Mouse (Mus musculus) lung, postnatal 0 days (tissue): Measurements from ENCODE around the gene Kcnq5. TPM values are rescaled to one million over a fixed set of nuclear protein-coding genes. Genes with fewer than 3 reads are reported as not detected.

Experiments
- ATAC-seq: fragments of 200-750 bp; cut with Nextera tagmentation; 2 replicates; pipeline ENCODE4 v1.8.0; 2017; ENCODE audit warnings: moderate library complexity
- DNase-seq: peaks from one replicate; pipeline ENCODE4 v3.0.0-alpha.2; 2016; ENCODE audit warnings: low spot score
- H3K27ac ChIP-seq: fragments of 300-500 bp; sonication (generic); 2 replicates; pipeline ENCODE4 v1.5.1; 2014; ENCODE audit warnings: antibody characterized with exemption, mild to moderate bottlenecking, low read length, mixed read lengths
- H3K27me3 ChIP-seq: fragments of 300-500 bp; sonication (generic); replicated peaks from 2 replicates; pipeline ENCODE4 v1.6.1; 2014; ENCODE audit warnings: low read length, mixed read lengths; ENCODE audit not compliant: insufficient read depth
- H3K36me3 ChIP-seq: fragments of 300-500 bp; sonication (generic); 2 replicates; pipeline ENCODE4 v1.6.1; 2014; ENCODE audit warnings: low read length, mixed read lengths; ENCODE audit not compliant: insufficient read depth
- H3K4me1 ChIP-seq: fragments of 300-500 bp; sonication (generic); 2 replicates; pipeline ENCODE4 v1.6.1; 2014; ENCODE audit warnings: antibody characterized with exemption, low read depth, low read length, mixed read lengths; ENCODE audit not compliant: insufficient read depth
- H3K4me2 ChIP-seq: fragments of 300-500 bp; sonication (generic); replicated peaks from 2 replicates; pipeline ENCODE4 v1.6.1; 2014; ENCODE audit warnings: low read depth, mild to moderate bottlenecking, low read length, moderate library complexity, mixed read lengths
- H3K4me3 ChIP-seq: fragments of 300-500 bp; sonication (generic); 2 replicates; pipeline ENCODE4 v1.5.1; 2014; ENCODE audit warnings: low read depth, low read length
- H3K9ac ChIP-seq: fragments of 300-500 bp; sonication (generic); replicated peaks from 2 replicates; pipeline ENCODE4 v1.6.1; 2014; ENCODE audit warnings: low read depth, mild to moderate bottlenecking
- H3K9me3 ChIP-seq: fragments of 300-500 bp; sonication (generic); 2 replicates; pipeline ENCODE4 v1.6.1; 2016; ENCODE audit warnings: low read length, mixed read lengths
- CTCF ChIP-seq: IDR thresholded peaks from 2 replicates; pipeline ENCODE4 v1.5.1; 2016; ENCODE audit warnings: antibody characterized with exemption, mild to moderate bottlenecking
- EP300 ChIP-seq: IDR thresholded peaks from 2 replicates; pipeline ENCODE4 v1.6.1; 2016; ENCODE audit warnings: antibody characterized with exemption, mild to moderate bottlenecking, control low read depth
- WGBS: fragments of 180-500 bp; shearing (Covaris S2); extraction: QIAGEN DNeasy Blood & Tissue Kit; methylation state at CpG from one replicate; pipeline ENCODE4 v1.1.7; 2014; 5-methylcytosine and 5-hydroxymethylcytosine counted together
- polyA plus RNA-seq: library from polyadenylated mRNA; unstranded; fragments of >200 nt; fragmentation: Nextera tagmentation; extraction: Ambion mirVana; gene quantifications from 2 replicates; pipeline ENCODE4 v1.2.1, GENCODE M21; 2015

Kcnq5 gene
- polyA plus RNA-seq = 1.5 and 1.6 TPM in 2 replicates

GRCm38 (mm10) chr1:21961251-21962082 is at the start of gene Kcnq5:
Gene Kcnq5 (minus strand): TSS chr1:21961942.
- H3K9me3 ChIP-seq = no peaks in the 10 kb centered on the region
- H3K4me3 ChIP-seq = peak within 1 kb of the TSS; percentile 57
- peaks cover 5% of the 10 kb centered on the region; the same call in 1 of the 2 replicates for H3K4me1 ChIP-seq
- peaks cover 10% of the 10 kb centered on the region for H3K27me3 ChIP-seq
- no peak for TF ChIP-seq EP300
- TF ChIP-seq CTCF = peak; percentile 35
- no peaks in the 10 kb centered on the region for H3K36me3 ChIP-seq
- H3K4me2 ChIP-seq = peak within 1 kb of the TSS; percentile 98
- peak; percentile 74 for DNase-seq
- no peak within 1 kb of the TSS for H3K9ac ChIP-seq
- peak; percentile 83 for ATAC-seq
- WGBS = 2% methylated on average over 41 of the region's 89 CpGs
- H3K27ac ChIP-seq = 0 out of 2 replicates have a peak within 1 kb of the TSS, but pooled peaks have one; percentile 3

- DNase-seq (no peak), ATAC-seq (no peak)
- TF ChIP-seq EP300 (no peak), CTCF (no peak)
These were observed 18.0 kb upstream of the Kcnq5 start for GRCm38 (mm10) chr1:21979755-21980154.

GRCm38 (mm10) chr1:21979292-21979691 is 17.6 kb upstream of the Kcnq5 start:
- no peak for TF ChIP-seq CTCF
- TF ChIP-seq EP300 = no peak
- no peaks in the 10 kb centered on the region for H3K9me3 ChIP-seq
- WGBS = 23% methylated on average over 1 of the region's 1 CpGs
- no peak for DNase-seq
- H3K27ac ChIP-seq = no peak overlapping the region
- no peaks in the 10 kb centered on the region for H3K27me3 ChIP-seq
- no peak overlapping the region for H3K9ac ChIP-seq
- no peak overlapping the region for H3K4me2 ChIP-seq
- no peak for ATAC-seq
- no peaks in the 10 kb centered on the region for H3K36me3 ChIP-seq
- no peaks in the 10 kb centered on the region for H3K4me1 ChIP-seq
- no peak overlapping the region for H3K4me3 ChIP-seq

More at GRCm38 (mm10) chr1:21979755-21980154, 18.0 kb upstream of the Kcnq5 start:
- H3K4me1 ChIP-seq = no peaks in the 10 kb centered on the region
- H3K27me3 ChIP-seq = no peaks in the 10 kb centered on the region
- no peak overlapping the region for H3K27ac ChIP-seq
- H3K9ac ChIP-seq = no peak overlapping the region
- H3K4me2 ChIP-seq = no peak overlapping the region
- H3K9me3 ChIP-seq = no peaks in the 10 kb centered on the region
- H3K36me3 ChIP-seq = no peaks in the 10 kb centered on the region
- no peak overlapping the region for H3K4me3 ChIP-seq

- Histone ChIP-seq H3K4me2 (no peak overlapping the region), H3K27me3 (no peaks in the 10 kb centered on the region), H3K27ac (no peak overlapping the region), H3K9ac (no peak overlapping the region), H3K9me3 (no peaks in the 10 kb centered on the region), H3K36me3 (no peaks in the 10 kb centered on the region), H3K4me3 (no peak overlapping the region), H3K4me1 (no peaks in the 10 kb centered on the region)
- TF ChIP-seq EP300 (no peak), CTCF (no peak)
- ATAC-seq = no peak
- no peak for DNase-seq
- 84% methylated on average over 3 of the region's 3 CpGs for WGBS
These were observed 12.3 kb upstream of the Kcnq5 start for GRCm38 (mm10) chr1:21974040-21974439.

GRCm38 (mm10) chr1:21967139-21967538 is 5.4 kb upstream of the Kcnq5 start:
- WGBS = 42% methylated on average over 3 of the region's 3 CpGs
- ATAC-seq (no peak), DNase-seq (peak; percentile 30)
- Histone ChIP-seq H3K27ac (no peak overlapping the region), H3K36me3 (no peaks in the 10 kb centered on the region), H3K4me2 (no peak overlapping the region), H3K9me3 (no peaks in the 10 kb centered on the region), H3K27me3 (peaks cover 1% of the 10 kb centered on the region), H3K4me3 (no peak overlapping the region), H3K9ac (no peak overlapping the region), H3K4me1 (no peaks in the 10 kb centered on the region)
- TF ChIP-seq CTCF (peak; percentile 49), EP300 (no peak)

GRCm38 (mm10) chr1:21962896-21963864 is 1.4 kb upstream of the Kcnq5 start:
- Histone ChIP-seq H3K4me1 (peaks cover 5% of the 10 kb centered on the region; the same call in 1 of the 2 replicates), H3K9me3 (no peaks in the 10 kb centered on the region), H3K27ac (no peak overlapping the region), H3K9ac (no peak overlapping the region), H3K36me3 (no peaks in the 10 kb centered on the region), H3K4me2 (no peak overlapping the region), H3K4me3 (no peak overlapping the region), H3K27me3 (peaks cover 10% of the 10 kb centered on the region)
- DNase-seq (no peak), ATAC-seq (no peak)
- 38% methylated on average over 16 of the region's 16 CpGs for WGBS
- no peak for TF ChIP-seq EP300
- no peak for TF ChIP-seq CTCF
